Mouse (Mus musculus) heart, postnatal 25 days (tissue): Measurements from ENCODE around the gene Hebp1. TPM values are rescaled to one million over a fixed set of nuclear protein-coding genes. Genes with fewer than 3 reads are reported as not detected.
A peak's percentile ranks its signal among the peaks of the same experiment; 100 is the strongest.

Experiments used
- DNase-seq: peaks from one replicate; pipeline ENCODE4 v3.0.0; 2022; ENCODE audit warnings: low spot score
- intact Hi-C: fragments of 180-260 bp; cut with DNase I; formaldehyde crosslinking; loops from one replicate; pipeline ENCODE4 v1.15.1; 2025
- total RNA-seq, 2 experiments: library from RNA; stranded (reverse); gene quantifications; 2 replicates each; pipeline ENCODE4 v1.2.3; 2021

The Hebp1 gene
- total RNA-seq: 10 to 100 TPM; 40.0 to 43.4 TPM

DNA sequence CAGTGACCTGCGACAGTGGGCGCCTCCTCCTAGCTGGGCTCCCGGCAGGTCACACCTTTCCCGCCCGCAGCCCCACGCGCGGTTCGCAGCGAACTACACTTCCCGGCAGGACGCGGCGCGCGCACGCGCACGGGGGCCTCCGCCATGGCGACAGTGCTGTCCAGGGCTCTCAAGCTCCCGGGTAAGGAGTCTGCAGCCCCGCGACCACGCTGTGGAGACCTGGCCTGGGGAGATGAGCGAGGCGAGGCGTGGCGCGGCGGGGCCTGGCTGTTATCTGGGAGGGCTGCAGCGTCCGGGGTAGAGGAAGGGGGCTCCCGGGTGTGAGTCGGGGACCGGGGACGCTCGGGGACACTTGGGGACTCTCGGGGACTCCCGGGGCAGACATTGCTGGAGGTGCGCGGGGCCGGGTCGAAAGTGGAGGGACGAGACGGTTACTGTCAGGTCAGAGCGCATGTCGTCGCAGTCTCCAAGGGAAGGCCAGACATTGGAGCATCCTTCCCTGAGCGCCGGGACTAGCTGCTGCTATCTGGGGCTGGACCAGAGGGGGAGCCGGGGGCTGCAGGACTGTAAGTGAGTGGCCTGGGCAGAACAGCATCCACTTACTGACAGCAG lies at the start of gene Hebp1, which contains the start of gene Fam234b:
TSS of gene Hebp1 (minus strand) at position 102 of the 612 bp plus-strand sequence.
TSS of gene Fam234b (plus strand) at position 57 of the 612 bp plus-strand sequence.
- intact Hi-C loops: no loop called here
- DNase-seq: peak; percentile 63

DNA sequence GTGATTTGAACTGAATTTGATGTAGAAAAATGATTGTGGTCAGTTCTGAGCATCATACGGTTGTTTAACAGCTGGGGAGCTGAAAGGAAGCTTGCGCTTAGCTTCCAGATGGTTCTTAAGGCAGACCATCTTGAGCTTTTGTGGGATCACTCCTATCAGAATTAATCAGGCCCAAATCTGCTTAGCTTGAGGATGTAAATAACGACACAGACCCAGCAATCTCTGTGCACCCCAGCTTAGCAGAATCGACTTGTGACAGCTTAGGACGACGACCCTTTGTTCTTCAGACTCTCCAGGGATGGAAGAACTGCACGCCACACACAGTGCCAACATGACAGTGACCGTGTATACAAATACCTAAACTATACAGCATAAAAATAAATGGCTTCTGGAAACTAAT lies 47.8 kb upstream of the Hebp1 start:
- intact Hi-C loops: no loop called here
- no peak for DNase-seq

DNA sequence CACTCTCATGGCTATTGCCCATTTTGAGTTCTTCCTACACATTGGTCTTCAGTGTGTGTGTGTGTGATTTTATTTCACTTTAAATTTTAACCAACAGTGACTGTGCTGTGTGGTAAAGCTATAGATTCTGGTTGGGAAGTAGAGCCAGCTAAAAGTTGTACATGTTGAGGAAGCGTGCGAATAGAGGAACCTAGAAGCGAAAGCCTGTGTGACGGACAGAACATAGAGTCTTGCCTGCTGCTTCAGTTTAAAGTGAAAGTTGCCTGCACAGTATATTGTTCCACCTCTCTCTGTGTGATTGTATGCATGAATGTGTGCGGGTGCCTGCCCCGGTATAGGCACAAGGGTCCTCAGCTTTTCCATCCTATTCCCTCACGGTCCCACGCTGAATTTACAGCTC lies 42.5 kb upstream of the Hebp1 start:
- intact Hi-C loops: loop anchor here (5.0 kb wide), 1 partner anchor 153 kb away; no protein-coding TSS in a partner anchor

DNA sequence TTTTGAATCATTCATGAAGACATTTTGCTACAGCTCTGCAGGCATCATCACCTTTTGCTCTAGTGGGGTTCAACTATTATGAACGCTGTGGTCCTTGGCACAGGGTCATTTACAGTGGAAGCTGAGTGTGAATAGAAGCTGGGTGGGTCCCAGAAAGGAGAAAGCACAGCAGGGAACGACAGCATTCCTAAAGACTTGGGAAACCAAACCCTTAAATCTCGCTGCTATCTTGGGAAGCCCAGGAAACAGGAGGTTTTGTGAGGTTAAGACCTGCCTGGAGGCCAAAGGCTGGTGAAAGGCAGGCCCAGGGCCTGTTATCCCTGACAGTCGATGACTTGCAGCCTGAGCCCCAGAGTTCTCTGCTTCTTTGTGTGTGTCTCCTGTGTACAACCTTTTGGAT lies 40.4 kb upstream of the Hebp1 start:
- intact Hi-C loops: loop anchor here (5.0 kb wide), 1 partner anchor 91 kb away; no protein-coding TSS in a partner anchor
- DNase-seq: no peak

More for the DNA sequence above, 42.5 kb upstream of the Hebp1 start:
- no peak for DNase-seq

DNA sequence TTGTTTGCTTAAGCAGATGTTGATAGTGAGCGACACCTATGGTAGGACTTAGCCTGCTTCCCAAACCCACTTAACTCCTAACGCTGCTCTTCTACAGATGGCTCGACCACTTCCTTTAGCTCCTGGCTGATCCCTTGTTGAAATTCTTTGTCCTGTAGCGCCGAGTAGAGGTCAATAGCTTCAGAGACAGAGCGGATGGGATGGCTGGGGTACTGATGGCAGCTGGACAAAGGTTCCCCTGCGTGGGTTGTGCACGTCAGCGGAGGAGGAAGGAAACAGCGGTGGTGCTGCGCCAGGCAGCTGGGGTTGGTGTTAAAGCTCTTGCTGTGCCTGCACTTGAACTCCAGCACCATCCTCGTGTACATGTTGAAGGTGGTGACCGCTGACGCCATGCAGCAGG lies 39.5 kb upstream of the Hebp1 start:
- intact Hi-C loops: loop anchor here (5.0 kb wide), 1 partner anchor 90 kb away; no protein-coding TSS in a partner anchor

DNA sequence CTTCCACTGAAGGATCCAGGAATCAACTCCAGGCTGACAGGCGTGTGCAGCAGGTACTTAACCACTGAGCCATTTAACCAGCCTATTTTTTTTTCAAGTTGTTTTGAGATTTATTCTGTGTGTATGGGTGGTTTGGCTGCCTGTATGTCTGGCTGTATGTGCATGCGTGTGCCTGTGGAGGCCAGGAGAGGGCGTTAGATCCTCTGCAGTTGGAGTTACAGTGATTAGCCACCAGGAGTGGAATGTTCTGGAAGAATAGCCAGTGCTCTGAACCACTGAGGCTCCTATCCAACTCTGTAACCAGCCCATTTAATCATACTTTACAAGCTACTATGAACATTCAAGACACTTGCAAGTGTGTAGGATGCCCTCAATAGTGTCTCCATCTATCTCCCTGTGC lies 38.8 kb upstream of the Hebp1 start:
- intact Hi-C loops: loop anchor here (5.0 kb wide), 1 partner anchor 89 kb away; no protein-coding TSS in a partner anchor
- DNase-seq: no peak

More for the DNA sequence above, 39.5 kb upstream of the Hebp1 start:
- no peak for DNase-seq

DNA sequence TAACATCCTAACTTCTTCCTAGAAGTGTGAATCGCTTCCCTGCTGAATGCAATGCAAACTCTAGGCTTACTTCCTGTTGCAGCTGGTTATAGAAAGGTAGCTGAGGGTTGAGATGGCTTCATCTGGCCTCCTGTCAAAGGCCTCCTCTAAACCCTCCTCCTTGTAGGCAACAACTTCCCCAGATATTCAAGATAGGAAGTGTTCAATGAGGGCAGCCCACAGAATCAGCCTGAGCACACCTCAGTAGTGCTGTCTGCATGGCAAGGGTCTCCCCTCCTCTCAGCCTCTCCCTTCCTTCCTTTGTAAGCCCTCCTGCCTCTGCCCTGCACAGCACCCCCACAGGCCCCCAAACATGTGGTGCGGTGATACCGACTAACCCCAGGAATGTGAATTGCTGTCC lies 37.9 kb upstream of the Hebp1 start:
- intact Hi-C loops: loop anchor here (5.0 kb wide), 1 partner anchor 88 kb away; no protein-coding TSS in a partner anchor
- no peak for DNase-seq

DNA sequence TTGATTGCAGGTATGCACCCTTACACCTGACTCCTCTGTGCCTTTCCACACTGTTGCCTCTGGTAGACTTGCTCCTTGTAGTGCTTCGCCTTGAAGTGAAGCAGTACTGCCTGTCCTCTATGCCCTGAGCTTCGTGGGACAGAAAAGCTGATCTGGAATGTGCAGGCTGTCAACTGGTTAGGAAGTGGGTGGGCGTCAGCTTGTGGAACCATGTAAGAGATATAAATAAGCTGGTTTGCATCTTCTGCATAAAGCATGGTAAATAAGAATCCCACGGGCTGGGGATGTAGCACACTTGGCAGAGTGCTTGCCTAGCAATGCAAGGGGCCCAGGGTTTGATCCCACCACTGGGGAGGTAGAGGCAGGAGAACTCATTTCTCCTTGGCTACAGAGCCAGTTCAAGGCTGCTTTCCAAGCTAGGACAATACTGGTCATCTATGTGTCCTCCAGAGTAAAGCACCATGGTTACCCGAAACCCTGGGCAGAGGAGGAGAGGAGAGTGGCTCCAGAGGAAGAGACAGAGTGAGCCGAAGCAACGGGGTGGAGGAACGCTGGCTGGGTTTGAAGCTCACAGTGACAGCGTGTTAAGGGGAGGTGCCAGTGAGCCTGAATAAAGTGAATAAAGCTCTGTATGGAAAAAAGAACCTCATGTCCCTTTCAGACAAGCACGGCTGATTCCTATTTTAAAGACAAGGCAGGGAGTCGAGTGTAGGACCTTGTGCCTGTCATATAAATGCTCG lies 34.8 kb upstream of the Hebp1 start:
- intact Hi-C loops: no loop called here
- DNase-seq: no peak

DNA sequence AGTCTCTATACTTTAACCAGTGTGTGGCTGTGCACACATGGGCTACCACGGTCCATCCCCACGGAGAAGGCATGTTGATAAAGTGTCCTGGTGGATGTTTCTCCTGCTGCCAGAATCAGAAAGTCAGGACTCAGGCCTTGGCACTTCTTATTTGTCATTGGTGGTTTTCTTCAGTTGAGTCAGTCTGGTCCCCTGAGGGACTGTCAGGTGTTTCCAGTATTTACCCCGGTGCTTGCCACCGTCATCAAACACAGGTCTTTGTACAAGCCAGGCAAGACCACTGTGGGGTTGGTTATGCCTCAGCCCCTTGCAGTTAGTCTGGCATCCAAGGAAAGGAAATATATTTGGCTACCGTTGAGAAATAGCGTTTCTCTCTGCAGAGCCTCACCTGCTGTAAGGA lies 32.8 kb upstream of the Hebp1 start:
- intact Hi-C loops: no loop called here

DNA sequence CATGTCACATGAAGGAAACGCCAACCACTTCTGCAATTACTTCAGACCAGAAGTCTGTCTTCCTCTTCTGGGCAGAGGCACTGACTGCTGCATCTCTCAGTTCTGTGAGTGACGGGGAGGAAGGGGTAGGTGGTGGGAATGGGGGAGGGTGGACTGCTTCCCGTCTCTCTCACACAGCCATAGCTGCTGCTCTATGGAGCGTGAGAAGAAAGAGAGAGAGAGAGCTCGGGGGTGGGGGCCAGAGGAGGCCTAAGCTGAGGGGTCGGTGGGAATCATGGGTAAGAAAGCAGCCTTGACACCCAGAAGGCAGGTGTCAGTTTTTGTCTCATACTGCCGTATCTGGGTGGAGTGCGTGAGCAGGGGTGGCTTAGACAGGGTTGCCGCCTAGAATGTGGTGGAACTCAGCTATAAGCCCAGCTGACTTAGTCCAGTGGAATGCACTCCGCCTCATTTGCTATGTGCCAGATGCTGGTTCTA lies 30.7 kb upstream of the Hebp1 start:
- intact Hi-C loops: no loop called here
- no peak for DNase-seq

More for the DNA sequence above, 32.8 kb upstream of the Hebp1 start:
- no peak for DNase-seq

DNA sequence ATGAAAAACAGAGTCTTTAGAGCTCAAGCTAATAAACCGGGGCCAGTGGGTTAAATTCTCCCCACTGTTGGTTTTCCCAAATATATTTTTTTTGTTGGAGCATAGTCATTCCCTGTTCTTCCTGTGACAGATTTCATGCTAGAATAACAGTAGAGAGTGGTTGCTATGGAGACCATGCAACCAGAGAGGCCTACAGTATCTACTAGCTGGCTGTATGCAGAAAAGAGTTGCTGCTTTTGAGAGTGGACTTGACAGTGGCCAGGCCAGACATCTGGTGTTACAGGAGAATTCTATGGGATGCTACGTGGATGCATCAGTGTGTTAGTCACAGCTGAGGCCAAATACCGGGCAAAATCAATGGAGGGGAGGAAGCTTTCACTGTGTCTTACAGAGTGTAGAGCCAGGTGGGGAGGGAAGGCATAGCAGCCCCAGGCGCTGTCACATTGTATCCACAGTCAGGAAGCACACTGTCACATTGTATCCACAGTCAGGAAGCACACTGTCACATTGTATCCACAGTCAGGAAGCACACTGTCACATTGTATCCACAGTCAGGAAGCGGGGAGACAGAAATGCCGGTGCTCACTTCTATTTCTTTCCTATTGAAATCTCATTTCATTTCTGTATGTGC lies 26.1 kb upstream of the Hebp1 start:
- intact Hi-C loops: no loop called here

DNA sequence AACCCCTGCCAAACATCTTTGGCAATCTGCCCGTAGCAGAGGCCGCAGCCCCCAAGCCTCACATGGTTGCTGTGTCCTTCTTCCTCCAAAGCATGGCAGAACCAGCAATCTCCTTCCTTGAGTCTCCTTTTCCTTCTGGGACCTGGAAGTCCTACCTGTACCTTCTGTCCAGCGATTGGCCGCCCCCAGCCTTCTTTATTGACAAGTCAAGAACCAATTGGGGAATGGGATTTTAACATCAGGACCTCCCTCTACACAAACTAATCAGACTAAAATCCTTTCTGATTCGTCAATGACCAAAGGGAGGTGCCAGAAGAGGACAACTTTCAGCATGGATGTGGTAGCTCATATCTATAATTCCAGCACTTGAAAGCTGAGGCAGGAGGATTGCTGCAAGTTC lies 22.1 kb upstream of the Hebp1 start:
- DNase-seq: no peak
- intact Hi-C loops: no loop called here

More for the DNA sequence above, 26.1 kb upstream of the Hebp1 start:
- DNase-seq: no peak

DNA sequence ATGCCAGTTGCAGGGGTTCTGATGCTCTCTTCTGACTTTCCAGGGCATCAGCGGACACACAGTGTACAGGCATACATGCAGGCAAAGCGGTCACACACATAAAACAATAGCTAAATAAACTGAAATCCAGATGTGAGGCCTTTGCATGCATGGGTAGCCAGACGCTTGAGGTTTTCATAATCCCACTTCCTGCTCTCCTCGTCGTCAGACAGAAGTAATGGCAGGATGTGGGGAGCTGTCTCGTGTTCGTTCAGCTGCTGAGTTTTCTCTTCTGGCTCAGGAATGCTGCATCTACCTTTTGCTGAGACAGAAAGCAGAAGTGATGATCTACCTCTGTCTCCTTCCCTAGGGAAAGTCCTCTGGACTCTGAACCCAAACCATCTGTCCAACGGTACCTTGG lies 20.5 kb upstream of the Hebp1 start:
- intact Hi-C loops: no loop called here
- DNase-seq: no peak

DNA sequence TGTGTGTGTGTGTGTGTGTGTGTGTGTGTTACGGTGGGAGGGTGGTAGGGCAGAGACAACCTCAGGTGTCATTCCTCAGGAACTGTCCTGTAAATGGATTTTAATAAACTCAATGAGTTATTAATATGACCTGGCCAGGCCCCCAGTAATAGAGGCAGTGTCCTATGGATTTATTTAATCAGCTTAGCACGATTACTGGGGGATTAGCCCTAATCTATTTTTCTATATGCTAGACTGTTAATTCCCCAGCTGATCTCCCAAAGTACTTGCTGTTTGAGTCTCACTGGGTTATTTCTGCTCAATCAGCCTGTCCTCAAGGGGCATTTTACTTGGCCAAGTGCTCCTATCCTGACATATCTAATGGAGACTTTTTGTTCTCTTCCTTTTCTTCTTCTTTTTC lies 14.8 kb upstream of the Hebp1 start:
- no peak for DNase-seq
- intact Hi-C loops: no loop called here

DNA sequence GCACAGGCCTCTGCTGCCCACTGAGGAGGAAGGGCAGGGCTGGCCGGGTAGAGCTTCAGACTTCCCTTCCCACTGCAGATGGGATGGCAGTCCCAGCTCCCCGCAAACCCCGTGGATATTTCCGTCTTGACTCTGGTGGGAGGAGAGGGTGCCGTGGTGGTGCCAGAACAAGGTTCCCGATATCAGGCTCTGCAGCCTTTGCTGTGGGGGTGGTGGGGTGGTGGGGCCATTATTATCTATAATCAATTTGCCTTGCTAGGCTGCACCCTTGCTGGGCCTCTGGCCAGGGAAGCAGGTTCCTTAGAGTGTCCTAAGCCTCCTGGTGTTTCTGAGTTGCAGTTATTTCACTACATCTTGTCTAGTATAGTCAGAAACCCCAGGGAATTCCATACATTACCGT lies 13.3 kb upstream of the Hebp1 start:
- intact Hi-C loops: no loop called here
- no peak for DNase-seq

DNA sequence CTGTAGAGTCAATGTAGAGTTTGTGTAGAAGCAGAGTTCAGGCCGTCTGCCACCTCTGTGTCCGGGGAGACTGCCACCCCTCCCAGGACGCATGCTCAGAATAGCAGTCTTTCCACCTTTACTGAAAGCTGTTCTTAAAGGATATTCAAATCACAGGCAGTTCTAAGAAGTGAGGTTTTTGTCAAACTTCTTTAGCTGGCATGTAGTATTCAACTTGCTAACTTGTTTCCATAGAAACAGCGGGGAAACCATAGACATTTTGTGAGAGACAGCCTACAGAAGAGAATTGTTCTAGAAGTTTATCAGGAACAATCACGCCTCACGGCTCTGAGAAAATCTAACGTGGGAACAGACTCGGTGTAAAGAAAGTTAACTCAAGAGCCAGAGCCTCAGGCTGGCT lies 9.1 kb upstream of the Hebp1 start:
- DNase-seq: no peak
- intact Hi-C loops: no loop called here

DNA sequence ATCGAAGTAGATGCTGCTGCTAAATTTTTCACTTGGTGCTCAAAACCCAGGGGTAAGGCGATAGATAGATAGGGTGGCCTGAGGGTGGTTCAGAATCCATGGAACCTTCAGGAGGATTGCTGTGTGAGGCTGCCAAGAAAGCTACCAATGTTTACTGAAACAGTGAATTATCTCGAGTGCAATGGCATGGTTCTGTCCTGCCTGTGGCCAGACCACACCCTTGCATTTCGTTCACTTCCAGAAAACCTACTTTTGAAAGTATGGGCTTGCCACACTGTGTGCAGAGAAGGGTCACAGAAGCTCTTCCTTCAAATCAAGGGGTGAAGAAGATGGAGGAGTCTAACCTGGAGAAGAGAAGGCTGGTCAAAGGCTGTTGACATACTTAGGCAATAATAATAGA lies 8.0 kb upstream of the Hebp1 start:
- DNase-seq: no peak
- intact Hi-C loops: no loop called here

DNA sequence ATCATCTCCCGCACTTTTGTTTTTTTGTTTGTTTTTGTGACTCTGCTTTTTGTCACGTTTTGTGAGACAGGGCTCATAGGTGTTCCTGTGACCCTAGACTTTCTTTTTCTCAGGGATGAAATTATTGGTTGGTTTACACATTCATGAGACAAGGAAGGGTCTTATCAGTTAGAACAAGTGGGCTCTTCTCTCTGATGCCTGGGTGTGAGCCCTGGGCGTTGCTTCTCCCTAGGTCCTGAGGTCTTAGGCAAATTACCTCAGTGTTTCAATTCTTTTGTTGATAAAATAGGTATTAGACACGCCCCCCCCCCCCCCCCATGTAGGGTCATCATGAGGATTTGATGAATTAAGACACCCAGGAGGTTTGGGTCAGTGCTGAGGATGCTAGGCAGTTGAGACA lies 7.0 kb upstream of the Hebp1 start:
- no peak for DNase-seq
- intact Hi-C loops: no loop called here

DNA sequence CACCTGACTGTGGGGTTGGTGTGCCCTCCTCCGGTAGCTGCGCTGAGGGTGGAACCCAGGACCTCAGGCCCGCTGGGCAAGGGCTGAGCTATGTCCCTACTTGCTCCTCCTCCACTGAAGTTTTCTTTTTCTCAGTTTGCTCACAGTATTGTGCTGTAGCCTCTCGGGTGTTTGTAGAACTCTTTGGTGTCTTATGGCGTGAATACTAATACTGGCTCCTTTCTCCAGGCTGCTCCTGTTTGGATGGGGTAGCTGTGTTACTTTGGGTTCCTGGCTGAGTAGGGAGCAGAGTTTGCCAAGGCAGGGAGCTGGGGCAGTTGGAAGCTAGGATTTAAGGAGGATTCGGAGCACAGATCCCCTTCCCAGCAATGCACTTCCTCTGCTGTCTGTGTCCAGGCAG lies 5.9 kb upstream of the Hebp1 start:
- intact Hi-C loops: no loop called here
- DNase-seq: no peak

DNA sequence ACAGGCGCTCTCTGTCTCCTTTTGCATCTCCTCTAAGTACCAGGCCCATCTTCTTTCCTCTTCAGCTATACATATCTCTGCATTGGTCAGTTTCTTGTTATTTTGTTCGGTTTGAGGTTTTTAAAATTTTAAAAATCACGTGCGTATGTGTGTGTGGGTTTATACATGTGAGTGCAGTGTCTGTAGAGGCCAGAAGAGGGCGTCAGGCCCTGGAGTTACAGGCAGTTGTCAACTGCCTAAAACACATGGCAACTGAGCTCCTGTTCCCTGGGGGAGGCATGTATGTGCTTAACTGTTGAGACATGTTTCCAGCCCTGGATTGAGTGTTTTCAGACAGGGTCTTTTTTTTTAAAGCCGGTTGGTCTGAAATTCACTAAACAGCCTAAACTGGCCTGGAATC lies 4.8 kb upstream of the Hebp1 start:
- intact Hi-C loops: no loop called here
- no peak for DNase-seq
